31 mouse cellular contexts compared by ENCODE assay signal in genomic region chr12:118630373-118630772, GRCm38 (mm10).
"Had no signal": no experiment of that assay in that cellular context is flagged by ENCODE, and none has a peak within 500 bp of the region (broad histone marks: within the 10 kb centered on the region; RNA-seq: fewer than 3 reads in every experiment).

No protein-coding gene starts in this region.

- H3K9ac ChIP-seq: limb, embryonic 12.5 days; limb, embryonic 13.5 days; limb, embryonic 15.5 days; liver, embryonic 12.5 days; liver, embryonic 13.5 days; liver, embryonic 14.5 days; liver, embryonic 15.5 days; lung, embryonic 14.5 days; lung, embryonic 15.5 days; midbrain, embryonic 12.5 days; midbrain, embryonic 13.5 days; midbrain, embryonic 15.5 days; neural tube, embryonic 12.5 days; neural tube, embryonic 13.5 days had no signal

- H3K4me3 ChIP-seq: left cerebral cortex, adult 2 months; limb, embryonic 10.5 days; limb, embryonic 12.5 days; limb, embryonic 13.5 days; limb, embryonic 15.5 days; liver, embryonic 12.5 days; liver, embryonic 13.5 days; liver, embryonic 15.5 days; lung, embryonic 15.5 days; megakaryocyte, embryonic 14.5 days; midbrain, embryonic 10.5 days; midbrain, embryonic 12.5 days; midbrain, embryonic 13.5 days; midbrain, embryonic 15.5 days; neural tube, embryonic 12.5 days; neural tube, embryonic 13.5 days had no signal

- H3K4me1 ChIP-seq: limb, embryonic 10.5 days; limb, embryonic 12.5 days; limb, embryonic 13.5 days; limb, embryonic 15.5 days; liver, embryonic 12.5 days; liver, embryonic 13.5 days; liver, embryonic 15.5 days; lung, embryonic 15.5 days; midbrain, embryonic 12.5 days; midbrain, embryonic 13.5 days; midbrain, embryonic 15.5 days; neural tube, embryonic 12.5 days; neural tube, embryonic 13.5 days had no signal

- DNase-seq: left cerebral cortex, postnatal 4 days; liver, embryonic 13.5 days; lung, adult 18-20 months; lung, adult 2 months; lung, embryonic 14.5 days; lung, postnatal 10 days; lung, postnatal 14 days; lung, postnatal 36 days; lung, postnatal 4 days; midbrain, embryonic 14.5 days had no signal

- H3K4me2 ChIP-seq: limb, embryonic 12.5 days; limb, embryonic 13.5 days; limb, embryonic 15.5 days; liver, embryonic 11.5 days; liver, embryonic 12.5 days; liver, embryonic 13.5 days; liver, embryonic 15.5 days; lung, embryonic 14.5 days; lung, embryonic 15.5 days; midbrain, embryonic 11.5 days; midbrain, embryonic 12.5 days; midbrain, embryonic 13.5 days; midbrain, embryonic 15.5 days; neural tube, embryonic 12.5 days; neural tube, embryonic 13.5 days had no signal

- ATAC-seq: liver, embryonic 12.5 days; lung, postnatal 0 days; midbrain, embryonic 13.5 days; midbrain, embryonic 15.5 days; midbrain, embryonic 16.5 days had no signal

- H3K27ac ChIP-seq: left cerebral cortex, adult 2 months; limb, embryonic 10.5 days; limb, embryonic 12.5 days; limb, embryonic 13.5 days; limb, embryonic 15.5 days; liver, embryonic 12.5 days; liver, embryonic 13.5 days; liver, embryonic 14.5 days; liver, embryonic 15.5 days; lung, embryonic 15.5 days; macrophage; midbrain, embryonic 10.5 days; midbrain, embryonic 12.5 days; midbrain, embryonic 13.5 days; midbrain, embryonic 15.5 days; neural tube, embryonic 12.5 days; neural tube, embryonic 13.5 days had no signal

- H3K27me3 ChIP-seq: limb, embryonic 12.5 days; limb, embryonic 13.5 days; limb, embryonic 15.5 days; liver, embryonic 12.5 days; liver, embryonic 13.5 days; liver, embryonic 15.5 days; lung, embryonic 15.5 days; midbrain, embryonic 15.5 days had no signal

- H3K36me3 ChIP-seq: limb, embryonic 10.5 days; limb, embryonic 12.5 days; limb, embryonic 13.5 days; limb, embryonic 15.5 days; liver, embryonic 12.5 days; liver, embryonic 13.5 days; liver, embryonic 15.5 days; lung, embryonic 15.5 days; midbrain, embryonic 10.5 days; midbrain, embryonic 12.5 days; midbrain, embryonic 13.5 days; midbrain, embryonic 15.5 days; neural tube, embryonic 12.5 days; neural tube, embryonic 13.5 days had no signal

- H3K9me3 ChIP-seq: limb, embryonic 10.5 days; limb, embryonic 12.5 days; limb, embryonic 15.5 days; liver, embryonic 12.5 days; liver, embryonic 13.5 days; liver, embryonic 15.5 days; lung, embryonic 15.5 days; midbrain, embryonic 10.5 days; midbrain, embryonic 13.5 days; midbrain, embryonic 15.5 days had no signal
